Mouse (Mus musculus) kidney, embryonic 14.5 days (tissue): ENCODE data around the gene Rbm4b. TPM values are rescaled to one million over a fixed set of nuclear protein-coding genes. Genes with fewer than 3 reads are reported as not detected.

Experiments
- ATAC-seq: fragments of 200-750 bp; cut with Nextera tagmentation; 2 replicates; pipeline ENCODE4 v1.8.0; 2017; ENCODE audit warnings: moderate number of reproducible peaks, mild to moderate bottlenecking, moderate TSS enrichment, moderate library complexity; ENCODE audit not compliant: low FRiP score, low TSS enrichment
- H3K27ac ChIP-seq: fragments of 300-500 bp; sonication (generic); 2 replicates; pipeline ENCODE4 v1.5.1; 2014; ENCODE audit warnings: low read depth, mild to moderate bottlenecking, low read length, moderate library complexity, mixed read lengths
- H3K27me3 ChIP-seq: fragments of 300-500 bp; sonication (generic); 2 replicates; pipeline ENCODE4 v1.6.1; 2014; ENCODE audit warnings: mild to moderate bottlenecking, low read length; ENCODE audit not compliant: control insufficient read depth, insufficient read depth
- H3K36me3 ChIP-seq: fragments of 300-500 bp; sonication (generic); 2 replicates; pipeline ENCODE4 v1.6.1; 2014; ENCODE audit warnings: low read length, mixed read lengths; ENCODE audit not compliant: control insufficient read depth, insufficient read depth
- H3K4me1 ChIP-seq: fragments of 300-500 bp; sonication (generic); 2 replicates; pipeline ENCODE4 v1.6.1; 2014; ENCODE audit warnings: low read length, mixed read lengths; ENCODE audit not compliant: control insufficient read depth, insufficient read depth
- H3K4me2 ChIP-seq: fragments of 300-500 bp; sonication (generic); replicated peaks from 2 replicates; pipeline ENCODE4 v1.6.1; 2014; ENCODE audit warnings: low read depth, mild to moderate bottlenecking, low read length
- H3K4me3 ChIP-seq: fragments of 300-500 bp; sonication (generic); 2 replicates; pipeline ENCODE4 v1.5.1; 2014; ENCODE audit warnings: mild to moderate bottlenecking, low read length
- H3K9ac ChIP-seq: fragments of 300-500 bp; sonication (generic); 2 replicates; pipeline ENCODE4 v1.6.1; 2014; ENCODE audit warnings: low read depth, mild to moderate bottlenecking, low read length, moderate library complexity
- H3K9me3 ChIP-seq: fragments of 300-500 bp; sonication (generic); 2 replicates; pipeline ENCODE4 v1.6.1; 2016; ENCODE audit warnings: low read length; ENCODE audit not compliant: control insufficient read depth
- WGBS: fragments of 180-500 bp; shearing (Covaris S2); extraction: QIAGEN DNeasy Blood & Tissue Kit; methylation state at CpG from one replicate; pipeline ENCODE4 v1.1.7; 2014; 5-methylcytosine and 5-hydroxymethylcytosine counted together
- polyA plus RNA-seq: library from polyadenylated mRNA; unstranded; fragments of >200 nt; fragmentation: Nextera tagmentation; extraction: Ambion mirVana; gene quantifications from 2 replicates; pipeline ENCODE4 v1.2.1, GENCODE M21; 2014

The Rbm4b gene
- polyA plus RNA-seq: 69.2 and 79.8 TPM in 2 replicates

DNA sequence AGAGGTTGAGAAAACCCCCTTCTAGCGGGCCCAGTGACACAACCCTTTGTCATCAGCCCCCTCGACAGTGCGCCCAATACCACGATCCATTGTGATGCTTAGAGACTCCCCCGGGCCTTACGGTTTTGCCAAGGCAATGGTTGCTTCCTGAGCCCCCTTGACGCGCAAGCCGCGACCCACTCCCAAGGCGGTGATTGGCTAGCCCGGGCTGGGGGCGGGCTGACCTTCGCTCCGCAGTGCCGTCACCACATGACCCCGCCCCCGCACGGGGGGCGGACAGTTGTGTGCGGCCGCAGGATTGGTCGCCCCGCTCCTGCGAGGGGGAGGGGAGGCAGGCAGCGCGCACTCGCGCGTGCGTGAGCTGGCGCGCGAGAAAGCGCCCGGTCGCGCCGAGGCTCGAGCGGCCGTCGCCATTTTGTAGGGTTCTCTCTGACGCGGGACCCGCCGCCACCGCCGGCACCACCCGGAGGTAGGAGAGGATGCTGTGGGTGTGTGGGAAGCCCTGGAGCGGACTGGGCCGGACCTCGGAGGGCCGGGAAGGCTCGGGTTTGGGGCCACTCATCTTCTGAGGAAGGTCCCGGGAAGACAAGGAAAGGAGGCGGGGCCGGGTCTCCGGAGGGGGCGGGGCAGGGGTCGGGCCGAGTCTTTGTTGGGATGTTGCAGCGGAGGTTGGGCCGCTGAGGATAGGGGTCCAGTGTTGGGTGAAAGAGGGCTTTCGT, at the start of gene Rbm4b:
Rbm4b (plus strand) TSS at position 305 of the 719 bp plus-strand sequence.
- WGBS: under 1% methylated on average over 65 of the region's 65 CpGs
- Histone ChIP-seq H3K4me3 (peak within 1 kb of the TSS; percentile 74), H3K27ac (peak within 1 kb of the TSS; percentile 92), H3K36me3 (peaks cover 22% of the 10 kb centered on the region; the same call in 1 of the 2 replicates), H3K9ac (peak within 1 kb of the TSS; percentile 79), H3K4me1 (peaks cover 16% of the 10 kb centered on the region), H3K9me3 (no peaks in the 10 kb centered on the region), H3K27me3 (no peaks in the 10 kb centered on the region), H3K4me2 (peak within 1 kb of the TSS; percentile 60)
- ATAC-seq: peak; percentile 97

DNA sequence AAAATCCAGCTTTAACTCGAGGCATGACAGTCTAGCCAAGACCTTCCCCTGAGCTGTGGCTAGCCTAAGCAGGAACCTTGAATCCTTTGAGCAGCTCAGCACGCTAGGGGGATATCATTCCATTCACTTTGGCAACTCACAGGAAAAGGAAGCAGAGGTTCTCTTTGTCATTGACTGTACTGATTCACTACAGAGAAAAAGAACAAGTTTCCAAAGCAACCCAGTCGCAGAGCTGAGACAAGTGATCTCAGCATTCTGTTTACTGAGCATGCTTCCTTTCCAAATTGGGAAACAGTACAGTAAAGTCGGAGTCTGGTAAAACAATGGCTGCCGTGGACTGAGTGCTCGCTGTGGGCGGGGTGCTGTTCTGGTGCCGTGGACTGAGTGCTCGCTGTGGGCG, 47.5 kb upstream of the Rbm4b start:
- ATAC-seq: no peak
- Histone ChIP-seq H3K9me3 (no peaks in the 10 kb centered on the region), H3K4me1 (peaks cover 9% of the 10 kb centered on the region; the same call in 1 of the 2 replicates), H3K27me3 (peaks cover 41% of the 10 kb centered on the region), H3K27ac (no peak overlapping the region), H3K4me3 (no peak overlapping the region), H3K9ac (no peak overlapping the region), H3K4me2 (no peak overlapping the region), H3K36me3 (no peaks in the 10 kb centered on the region)
- WGBS: 84% methylated on average over 10 of the region's 10 CpGs

GRCm38 (mm10) chr19:4711098-4711600, 45.1 kb upstream of the Rbm4b start, which contains the start of gene Sptbn2:
TSS of gene Sptbn2 (plus strand) at chr19:4711167.
- WGBS: 11% methylated on average over 13 of the region's 13 CpGs

GRCm38 (mm10) chr19:4711601-4712155, 44.6 kb upstream of the Rbm4b start:
- Histone ChIP-seq H3K4me2 (peak overlapping the region; percentile 100), H3K9me3 (no peaks in the 10 kb centered on the region), H3K9ac (peak overlapping the region; percentile 63; the same call in 1 of the 2 replicates), H3K27ac (no peak overlapping the region), H3K36me3 (no peaks in the 10 kb centered on the region), H3K4me1 (peaks cover 9% of the 10 kb centered on the region; the same call in 1 of the 2 replicates), H3K27me3 (peaks cover 54% of the 10 kb centered on the region), H3K4me3 (peak overlapping the region; percentile 64)
- WGBS: under 1% methylated on average over 45 of the region's 65 CpGs
- peak; percentile 39; the same call in 1 of the 2 replicates for ATAC-seq

More at GRCm38 (mm10) chr19:4711098-4711600, 45.1 kb upstream of the Rbm4b start, which contains the start of gene Sptbn2:
- H3K4me2 ChIP-seq: peak within 1 kb of the TSS; percentile 100
- H3K4me1 ChIP-seq: peaks cover 9% of the 10 kb centered on the region; the same call in 1 of the 2 replicates
- peak within 1 kb of the TSS; percentile 64 for H3K4me3 ChIP-seq
- no peaks in the 10 kb centered on the region for H3K36me3 ChIP-seq
- H3K9me3 ChIP-seq: no peaks in the 10 kb centered on the region
- H3K27me3 ChIP-seq: peaks cover 54% of the 10 kb centered on the region
- peak within 1 kb of the TSS; percentile 63; the same call in 1 of the 2 replicates for H3K9ac ChIP-seq
- ATAC-seq: peak; percentile 9; the same call in 1 of the 2 replicates
- H3K27ac ChIP-seq: no peak within 1 kb of the TSS

GRCm38 (mm10) chr19:4712156-4712780, 44.0 kb upstream of the Rbm4b start:
- Histone ChIP-seq H3K4me3 (peak overlapping the region; percentile 64), H3K4me1 (peaks cover 9% of the 10 kb centered on the region; the same call in 1 of the 2 replicates), H3K27ac (no peak overlapping the region), H3K4me2 (peak overlapping the region; percentile 100), H3K9ac (peak overlapping the region; percentile 63; the same call in 1 of the 2 replicates), H3K9me3 (no peaks in the 10 kb centered on the region), H3K27me3 (peaks cover 54% of the 10 kb centered on the region), H3K36me3 (no peaks in the 10 kb centered on the region)
- peak; percentile 39; the same call in 1 of the 2 replicates for ATAC-seq
- under 1% methylated on average over 52 of the region's 60 CpGs for WGBS

- 50% methylated on average over 13 of the region's 13 CpGs for WGBS
- Histone ChIP-seq H3K27ac (no peak overlapping the region), H3K4me2 (peak overlapping the region; percentile 100), H3K9ac (no peak overlapping the region), H3K4me1 (peaks cover 9% of the 10 kb centered on the region; the same call in 1 of the 2 replicates), H3K9me3 (no peaks in the 10 kb centered on the region), H3K36me3 (no peaks in the 10 kb centered on the region), H3K4me3 (peak overlapping the region; percentile 64), H3K27me3 (peaks cover 54% of the 10 kb centered on the region)
- no peak for ATAC-seq
Observed at GRCm38 (mm10) chr19:4712781-4713526, 43.3 kb upstream of the Rbm4b start.

DNA sequence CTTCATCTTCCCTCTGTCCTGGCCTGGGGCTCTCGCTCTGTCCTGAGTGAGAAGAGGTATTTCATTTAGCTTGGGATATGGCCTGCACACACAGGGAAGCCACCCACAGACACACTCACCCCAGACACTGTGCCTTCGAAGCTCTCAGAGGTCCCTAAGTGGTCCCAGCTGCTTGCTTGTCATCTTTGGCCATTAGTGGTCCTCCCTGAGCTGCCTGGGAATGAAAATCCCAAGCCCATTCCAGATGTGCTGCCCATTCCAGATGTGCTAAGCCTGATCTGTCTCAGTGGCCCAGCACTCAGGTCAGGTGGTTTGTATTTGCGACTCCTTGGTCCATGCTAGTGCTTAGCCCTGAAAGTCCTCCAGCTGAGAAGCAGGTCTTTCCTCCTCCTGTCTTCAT, 42.4 kb upstream of the Rbm4b start:
- H3K27ac ChIP-seq: no peak overlapping the region
- H3K4me3 ChIP-seq: no peak overlapping the region
- peaks cover 15% of the 10 kb centered on the region for H3K4me1 ChIP-seq
- no peak for ATAC-seq
- no peaks in the 10 kb centered on the region for H3K36me3 ChIP-seq
- no peak overlapping the region for H3K9ac ChIP-seq
- WGBS: 72% methylated on average over 3 of the region's 3 CpGs
- peaks cover 54% of the 10 kb centered on the region for H3K27me3 ChIP-seq
- H3K4me2 ChIP-seq: no peak overlapping the region
- H3K9me3 ChIP-seq: no peaks in the 10 kb centered on the region

DNA sequence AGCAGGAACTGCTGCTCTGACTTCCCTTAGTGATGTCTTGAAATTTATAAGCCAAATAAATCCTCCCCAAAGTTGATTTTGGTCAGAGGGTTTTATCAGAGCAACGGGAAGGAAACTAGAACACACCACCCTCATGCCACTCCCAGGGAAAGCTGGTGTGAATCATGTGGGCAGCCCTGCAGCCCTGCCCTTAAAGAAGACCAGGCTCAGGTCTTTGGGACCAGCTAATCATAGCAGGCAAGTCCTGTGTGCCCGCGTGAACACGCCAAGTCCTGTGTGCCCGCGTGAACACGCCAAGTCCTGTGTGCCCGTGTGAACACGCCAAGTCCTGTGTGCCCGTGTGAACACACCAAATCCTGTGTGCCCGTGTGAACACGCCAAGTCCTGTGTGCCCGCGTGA, 39.5 kb upstream of the Rbm4b start:
- WGBS: 96% methylated on average over 14 of the region's 14 CpGs
- Histone ChIP-seq H3K9me3 (no peaks in the 10 kb centered on the region), H3K36me3 (no peaks in the 10 kb centered on the region), H3K4me1 (peaks cover 20% of the 10 kb centered on the region), H3K4me3 (no peak overlapping the region), H3K27me3 (peaks cover 33% of the 10 kb centered on the region), H3K4me2 (no peak overlapping the region), H3K9ac (no peak overlapping the region), H3K27ac (no peak overlapping the region)
- ATAC-seq: no peak
